Mouse (Mus musculus) CH12.LX (cell line): ENCODE measurements around the gene Gm20388.

Source experiments
- CHD2 ChIP-seq: IDR thresholded peaks from 2 replicates; pipeline ENCODE4 v1.6.1; 2011; ENCODE audit warnings: low read length, improper control_type of control experiment
- CTCF ChIP-seq, 2 experiments: IDR thresholded peaks in 1 of 2; conservative IDR thresholded peaks in 1 of 2; 2 replicates each; pipeline ENCODE4 v1.5.1; 2011 to 2012; ENCODE audit warnings: low read depth in 2 of 2, low read length in 2 of 2, improper control_type of control experiment in 1 of 2, inconsistent platforms in 1 of 2, mild to moderate bottlenecking in 1 of 2, moderate library complexity in 1 of 2
- POLR2A ChIP-seq: IDR thresholded peaks from 2 replicates; pipeline ENCODE4 v1.6.1; 2011; ENCODE audit warnings: low read depth, mild to moderate bottlenecking, improper control_type of control experiment, low read length
- UBTF ChIP-seq: IDR thresholded peaks from 2 replicates; pipeline ENCODE4 v1.6.1; 2012; ENCODE audit warnings: low read depth, mild to moderate bottlenecking, inconsistent platforms, low read length, improper control_type of control experiment, moderate library complexity

- TF ChIP-seq CTCF (conservative IDR thresholded peaks at IDR 0.05 in 1 of 2, IDR thresholded peaks at IDR 0.05 in 1 of 2; ENCODE audit: low read depth in 2 of 2, low read length in 2 of 2), result no peak
- no peak for TF ChIP-seq CHD2
- no peak for TF ChIP-seq POLR2A
- no peak for TF ChIP-seq UBTF
These were observed 4399.9 kb downstream of the Gm20388 start for GRCm38 (mm10) chr8:124310509-124310908.
